Mouse (Mus musculus) neural tube, embryonic 13.5 days (tissue): ENCODE results near the gene Wwtr1. TPM values are rescaled to one million over a fixed set of nuclear protein-coding genes. Genes with fewer than 3 reads are reported as not detected.

Experiments used
- ATAC-seq: fragments of 200-750 bp; cut with Nextera tagmentation; 2 replicates; pipeline ENCODE4 v1.8.0; 2017; ENCODE audit warnings: low read depth, mild to moderate bottlenecking, moderate TSS enrichment, moderate library complexity
- H3K27ac ChIP-seq: fragments of 300-500 bp; sonication (generic); replicated peaks from 2 replicates; pipeline ENCODE4 v1.5.1; 2015; ENCODE audit warnings: moderate library complexity, mild to moderate bottlenecking, inconsistent platforms
- H3K27me3 ChIP-seq: fragments of 300-500 bp; sonication (generic); 2 replicates; pipeline ENCODE4 v1.6.1; 2015; ENCODE audit warnings: mild to moderate bottlenecking, inconsistent platforms
- H3K36me3 ChIP-seq: fragments of 300-500 bp; sonication (generic); 2 replicates; pipeline ENCODE4 v1.6.1; 2015; ENCODE audit warnings: mild to moderate bottlenecking, inconsistent platforms
- H3K4me1 ChIP-seq: fragments of 300-500 bp; sonication (generic); replicated peaks from 2 replicates; pipeline ENCODE4 v1.6.1; 2015; ENCODE audit warnings: inconsistent platforms
- H3K4me2 ChIP-seq: fragments of 300-500 bp; sonication (generic); 2 replicates; pipeline ENCODE4 v1.6.1; 2015; ENCODE audit warnings: inconsistent platforms, mild to moderate bottlenecking, moderate library complexity
- H3K4me3 ChIP-seq: fragments of 300-500 bp; sonication (generic); 2 replicates; pipeline ENCODE4 v1.5.1; 2015; ENCODE audit warnings: mild to moderate bottlenecking, inconsistent platforms
- H3K9ac ChIP-seq: fragments of 300-500 bp; sonication (generic); 2 replicates; pipeline ENCODE4 v1.6.1; 2015; ENCODE audit warnings: moderate library complexity, mild to moderate bottlenecking, inconsistent platforms
- H3K9me3 ChIP-seq: fragments of 300-500 bp; sonication (generic); 2 replicates; pipeline ENCODE4 v1.6.1; 2016; ENCODE audit warnings: inconsistent platforms
- WGBS: fragments of 180-500 bp; shearing (Covaris S2); methylation state at CpG from one replicate; pipeline ENCODE4 v1.1.7; 2015; 5-methylcytosine and 5-hydroxymethylcytosine counted together
- polyA plus RNA-seq: library from polyadenylated mRNA; unstranded; fragments of >200 nt; fragmentation: Nextera tagmentation; extraction: Ambion mirVana; gene quantifications from 2 replicates; pipeline ENCODE4 v1.2.1, GENCODE M21; 2015

Gene Wwtr1
- polyA plus RNA-seq, 1 experiment from 2014 or later: 10.3 TPM

GRCm38 (mm10) chr3:57580426-57581195 lies 4.9 kb upstream of the Wwtr1 start:
- 91% methylated on average over 10 of the region's 10 CpGs for WGBS
- H3K36me3 ChIP-seq: no peaks in the 10 kb centered on the region

GRCm38 (mm10) chr3:57576056-57576824 lies 530 bp upstream of the Wwtr1 start:
- H3K9me3 ChIP-seq: no peaks in the 10 kb centered on the region
- H3K4me1 ChIP-seq: peaks cover 23% of the 10 kb centered on the region; the same call in 1 of the 2 replicates
- H3K4me3 ChIP-seq: peak overlapping the region; percentile 74
- H3K27me3 ChIP-seq: peaks cover 12% of the 10 kb centered on the region; the same call in 1 of the 2 replicates
- WGBS: under 1% methylated on average over 35 of the region's 35 CpGs
- H3K4me2 ChIP-seq: peak overlapping the region; percentile 97
- no peaks in the 10 kb centered on the region for H3K36me3 ChIP-seq
- peak overlapping the region; percentile 85 for H3K27ac ChIP-seq
- peak; percentile 42 for ATAC-seq
- H3K9ac ChIP-seq: peak overlapping the region; percentile 78

More at GRCm38 (mm10) chr3:57580426-57581195, 4.9 kb upstream of the Wwtr1 start:
- Histone ChIP-seq H3K9me3 (no peaks in the 10 kb centered on the region), H3K27me3 (0 out of 2 replicates have a peak, but pooled peaks cover 8% of the 10 kb centered on the region), H3K4me3 (no peak overlapping the region), H3K9ac (no peak overlapping the region), H3K27ac (no peak overlapping the region), H3K4me1 (peaks cover 11% of the 10 kb centered on the region; the same call in 1 of the 2 replicates), H3K4me2 (no peak overlapping the region)
- no peak for ATAC-seq

- WGBS: 0% methylated on average over 56 of the region's 59 CpGs
- Histone ChIP-seq H3K4me3 (peak overlapping the region; percentile 74), H3K9me3 (no peaks in the 10 kb centered on the region), H3K4me2 (peak overlapping the region; percentile 97), H3K27ac (peak overlapping the region; percentile 85), H3K4me1 (peaks cover 23% of the 10 kb centered on the region; the same call in 1 of the 2 replicates), H3K27me3 (peaks cover 12% of the 10 kb centered on the region; the same call in 1 of the 2 replicates), H3K9ac (peak overlapping the region; percentile 78), H3K36me3 (no peaks in the 10 kb centered on the region)
- peak; percentile 74 for ATAC-seq
Measured at GRCm38 (mm10) chr3:57574885-57575659, 638 bp downstream of the Wwtr1 start.

- no peaks in the 10 kb centered on the region for H3K9me3 ChIP-seq
- H3K4me1 ChIP-seq: peaks cover 23% of the 10 kb centered on the region; the same call in 1 of the 2 replicates
- H3K27ac ChIP-seq: 0 out of 2 replicates have a peak overlapping the region, but pooled peaks have one; percentile 85
- H3K9ac ChIP-seq: peak overlapping the region; percentile 78
- no peak for ATAC-seq
- H3K36me3 ChIP-seq: no peaks in the 10 kb centered on the region; the same call in 1 of the 2 replicates
- H3K27me3 ChIP-seq: peaks cover 12% of the 10 kb centered on the region; the same call in 1 of the 2 replicates
- peak overlapping the region; percentile 97 for H3K4me2 ChIP-seq
- 43% methylated on average over 14 of the region's 14 CpGs for WGBS
- peak overlapping the region; percentile 74 for H3K4me3 ChIP-seq
Measured at GRCm38 (mm10) chr3:57573898-57574570, 1.7 kb downstream of the Wwtr1 start.

- H3K36me3 ChIP-seq: no peaks in the 10 kb centered on the region; the same call in 1 of the 2 replicates
- WGBS: 78% methylated on average over 6 of the region's 6 CpGs
- no peak overlapping the region for H3K9ac ChIP-seq
- H3K4me1 ChIP-seq: peaks cover 23% of the 10 kb centered on the region; the same call in 1 of the 2 replicates
- H3K4me2 ChIP-seq: peak overlapping the region; percentile 97
- peaks cover 12% of the 10 kb centered on the region; the same call in 1 of the 2 replicates for H3K27me3 ChIP-seq
- ATAC-seq: no peak
- H3K9me3 ChIP-seq: no peaks in the 10 kb centered on the region
- peak overlapping the region; percentile 74; the same call in 1 of the 2 replicates for H3K4me3 ChIP-seq
- H3K27ac ChIP-seq: no peak overlapping the region
Measured at GRCm38 (mm10) chr3:57572331-57572975, 3.3 kb downstream of the Wwtr1 start.

GRCm38 (mm10) chr3:57566655-57567054 lies 9.1 kb downstream of the Wwtr1 start:
- Histone ChIP-seq H3K4me1 (peaks cover 4% of the 10 kb centered on the region; the same call in 1 of the 2 replicates), H3K4me2 (no peak overlapping the region), H3K4me3 (no peak overlapping the region), H3K9ac (no peak overlapping the region), H3K27me3 (no peaks in the 10 kb centered on the region), H3K36me3 (no peaks in the 10 kb centered on the region; the same call in 1 of the 2 replicates), H3K9me3 (no peaks in the 10 kb centered on the region), H3K27ac (no peak overlapping the region)
- 86% methylated on average over 5 of the region's 5 CpGs for WGBS
- no peak for ATAC-seq

- H3K27ac ChIP-seq: no peak overlapping the region
- H3K4me3 ChIP-seq: no peak overlapping the region
- 90% methylated on average over 5 of the region's 5 CpGs for WGBS
- no peaks in the 10 kb centered on the region for H3K27me3 ChIP-seq
- peaks cover 4% of the 10 kb centered on the region; the same call in 1 of the 2 replicates for H3K4me1 ChIP-seq
- no peak for ATAC-seq
- no peaks in the 10 kb centered on the region for H3K9me3 ChIP-seq
- H3K9ac ChIP-seq: no peak overlapping the region
- 0 out of 2 replicates have a peak, but pooled peaks cover 4% of the 10 kb centered on the region for H3K36me3 ChIP-seq
- H3K4me2 ChIP-seq: no peak overlapping the region
Measured at GRCm38 (mm10) chr3:57563627-57564026, 12.1 kb downstream of the Wwtr1 start.

- H3K27me3 ChIP-seq: no peaks in the 10 kb centered on the region
- no peak overlapping the region for H3K4me3 ChIP-seq
- no peak overlapping the region for H3K4me2 ChIP-seq
- ATAC-seq: no peak
- no peaks in the 10 kb centered on the region for H3K9me3 ChIP-seq
- 57% methylated on average over 6 of the region's 6 CpGs for WGBS
- H3K9ac ChIP-seq: no peak overlapping the region
- peaks cover 4% of the 10 kb centered on the region; the same call in 1 of the 2 replicates for H3K4me1 ChIP-seq
- 0 out of 2 replicates have a peak, but pooled peaks cover 4% of the 10 kb centered on the region for H3K36me3 ChIP-seq
- no peak overlapping the region for H3K27ac ChIP-seq
Measured at GRCm38 (mm10) chr3:57562996-57563506, 12.7 kb downstream of the Wwtr1 start.

GRCm38 (mm10) chr3:57558761-57559160 lies 16.9 kb downstream of the Wwtr1 start:
- no peak for ATAC-seq
- no peak overlapping the region for H3K4me3 ChIP-seq
- peaks cover 4% of the 10 kb centered on the region; the same call in 1 of the 2 replicates for H3K4me1 ChIP-seq
- H3K9ac ChIP-seq: no peak overlapping the region
- H3K36me3 ChIP-seq: 0 out of 2 replicates have a peak, but pooled peaks cover 4% of the 10 kb centered on the region
- WGBS: 91% methylated on average over 6 of the region's 6 CpGs
- no peak overlapping the region for H3K4me2 ChIP-seq
- H3K27me3 ChIP-seq: no peaks in the 10 kb centered on the region
- no peaks in the 10 kb centered on the region for H3K9me3 ChIP-seq
- no peak overlapping the region for H3K27ac ChIP-seq

GRCm38 (mm10) chr3:57557408-57557807 lies 18.3 kb downstream of the Wwtr1 start:
- Histone ChIP-seq H3K9ac (no peak overlapping the region), H3K4me3 (no peak overlapping the region), H3K36me3 (0 out of 2 replicates have a peak, but pooled peaks cover 4% of the 10 kb centered on the region), H3K27me3 (no peaks in the 10 kb centered on the region), H3K9me3 (no peaks in the 10 kb centered on the region), H3K4me1 (no peaks in the 10 kb centered on the region), H3K27ac (no peak overlapping the region), H3K4me2 (no peak overlapping the region)
- no peak for ATAC-seq
- 94% methylated on average over 4 of the region's 4 CpGs for WGBS
